Mouse (Mus musculus): ENCODE data around the gene Mindy2. TPM values are rescaled to one million over a fixed set of nuclear protein-coding genes. Genes with fewer than 3 reads are reported as not detected.

The Mindy2 gene
- polyA plus RNA-seq (2014; fragmentation: Nextera tagmentation; extraction: Ambion mirVana) = 11.1 and 12.0 TPM in 2 replicates

GRCm38 (mm10) chr9:70657013-70657967 is at the start of gene Mindy2:
Mindy2 (minus strand) TSS chr9:70657174.
- H3K4me3 ChIP-seq (ENCODE audit: low read depth, low read length) = peak within 1 kb of the TSS; percentile 74
- ATAC-seq (ENCODE audit: insufficient read depth, low FRiP score, low TSS enrichment) = peak; percentile 93
- no peaks in the 10 kb centered on the region; the same call in 1 of the 2 replicates for H3K4me1 ChIP-seq (ENCODE audit: control insufficient read depth, insufficient read depth, low read length)
- WGBS = under 1% methylated on average over 62 of the region's 67 CpGs
- peak within 1 kb of the TSS; percentile 90 for H3K27ac ChIP-seq (ENCODE audit: low read depth, low read length)
- no peaks in the 10 kb centered on the region for H3K36me3 ChIP-seq (ENCODE audit: control insufficient read depth, insufficient read depth, low read length)
- no peaks in the 10 kb centered on the region for H3K9me3 ChIP-seq (ENCODE audit: control insufficient read depth, low read length)
- H3K9ac ChIP-seq (ENCODE audit: low read length) = peak within 1 kb of the TSS; percentile 81
- no peaks in the 10 kb centered on the region for H3K27me3 ChIP-seq (ENCODE audit: control insufficient read depth, insufficient read depth, low read length)
- H3K4me2 ChIP-seq (ENCODE audit: low read depth) = peak within 1 kb of the TSS; percentile 75
- DNase-seq (ENCODE audit: low spot score) = peak; percentile 99

GRCm38 (mm10) chr9:70706444-70706843 is 49.5 kb upstream of the Mindy2 start:
- DNase-seq (ENCODE audit: low spot score) (no peak), ATAC-seq (ENCODE audit: insufficient read depth, low FRiP score, low TSS enrichment) (no peak)
- Histone ChIP-seq H3K9ac (ENCODE audit: low read length) (no peak overlapping the region), H3K4me2 (ENCODE audit: low read depth) (no peak overlapping the region), H3K36me3 (ENCODE audit: control insufficient read depth, insufficient read depth, low read length) (no peaks in the 10 kb centered on the region; the same call in 1 of the 2 replicates), H3K9me3 (ENCODE audit: control insufficient read depth, low read length) (no peaks in the 10 kb centered on the region), H3K27ac (ENCODE audit: low read depth, low read length) (no peak overlapping the region), H3K4me1 (ENCODE audit: control insufficient read depth, insufficient read depth, low read length) (no peaks in the 10 kb centered on the region), H3K27me3 (ENCODE audit: control insufficient read depth, insufficient read depth, low read length) (no peaks in the 10 kb centered on the region), H3K4me3 (ENCODE audit: low read depth, low read length) (no peak overlapping the region)
- 91% methylated on average over 1 of the region's 1 CpGs for WGBS

- ATAC-seq (ENCODE audit: insufficient read depth, low FRiP score, low TSS enrichment) = no peak
- H3K36me3 ChIP-seq (ENCODE audit: control insufficient read depth, insufficient read depth, low read length) = no peaks in the 10 kb centered on the region; the same call in 1 of the 2 replicates
- H3K4me3 ChIP-seq (ENCODE audit: low read depth, low read length) = no peak overlapping the region
- H3K27ac ChIP-seq (ENCODE audit: low read depth, low read length) = no peak overlapping the region
- H3K27me3 ChIP-seq (ENCODE audit: control insufficient read depth, insufficient read depth, low read length) = no peaks in the 10 kb centered on the region
- H3K4me1 ChIP-seq (ENCODE audit: control insufficient read depth, insufficient read depth, low read length) = no peaks in the 10 kb centered on the region
- no peak overlapping the region for H3K9ac ChIP-seq (ENCODE audit: low read length)
- WGBS = 89% methylated on average over 5 of the region's 5 CpGs
- DNase-seq (ENCODE audit: low spot score) = no peak
- no peaks in the 10 kb centered on the region for H3K9me3 ChIP-seq (ENCODE audit: control insufficient read depth, low read length)
- H3K4me2 ChIP-seq (ENCODE audit: low read depth) = no peak overlapping the region
These were observed 46.7 kb upstream of the Mindy2 start for GRCm38 (mm10) chr9:70703597-70704203.

GRCm38 (mm10) chr9:70698090-70698489 is 41.1 kb upstream of the Mindy2 start:
- no peak for ATAC-seq (ENCODE audit: insufficient read depth, low FRiP score, low TSS enrichment)
- no peak overlapping the region for H3K4me2 ChIP-seq (ENCODE audit: low read depth)
- no peaks in the 10 kb centered on the region for H3K9me3 ChIP-seq (ENCODE audit: control insufficient read depth, low read length)
- H3K4me3 ChIP-seq (ENCODE audit: low read depth, low read length) = no peak overlapping the region
- WGBS = 85% methylated on average over 1 of the region's 1 CpGs
- DNase-seq (ENCODE audit: low spot score) = no peak
- no peaks in the 10 kb centered on the region for H3K27me3 ChIP-seq (ENCODE audit: control insufficient read depth, insufficient read depth, low read length)
- H3K36me3 ChIP-seq (ENCODE audit: control insufficient read depth, insufficient read depth, low read length) = no peaks in the 10 kb centered on the region
- H3K4me1 ChIP-seq (ENCODE audit: control insufficient read depth, insufficient read depth, low read length) = no peaks in the 10 kb centered on the region
- no peak overlapping the region for H3K9ac ChIP-seq (ENCODE audit: low read length)
- H3K27ac ChIP-seq (ENCODE audit: low read depth, low read length) = no peak overlapping the region

GRCm38 (mm10) chr9:70695723-70696122 is 38.7 kb upstream of the Mindy2 start:
- no peaks in the 10 kb centered on the region for H3K9me3 ChIP-seq (ENCODE audit: control insufficient read depth, low read length)
- DNase-seq (ENCODE audit: low spot score) (no peak), ATAC-seq (ENCODE audit: insufficient read depth, low FRiP score, low TSS enrichment) (no peak)
- H3K27ac ChIP-seq (ENCODE audit: low read depth, low read length) = no peak overlapping the region
- H3K4me2 ChIP-seq (ENCODE audit: low read depth) = no peak overlapping the region
- no peaks in the 10 kb centered on the region for H3K27me3 ChIP-seq (ENCODE audit: control insufficient read depth, insufficient read depth, low read length)
- H3K36me3 ChIP-seq (ENCODE audit: control insufficient read depth, insufficient read depth, low read length) = no peaks in the 10 kb centered on the region
- no peak overlapping the region for H3K9ac ChIP-seq (ENCODE audit: low read length)
- no peaks in the 10 kb centered on the region for H3K4me1 ChIP-seq (ENCODE audit: control insufficient read depth, insufficient read depth, low read length)
- WGBS = 86% methylated on average over 2 of the region's 2 CpGs
- no peak overlapping the region for H3K4me3 ChIP-seq (ENCODE audit: low read depth, low read length)

GRCm38 (mm10) chr9:70691772-70692693 is 35.1 kb upstream of the Mindy2 start:
- H3K4me2 ChIP-seq (ENCODE audit: low read depth) = no peak overlapping the region
- DNase-seq (ENCODE audit: low spot score) = no peak
- H3K4me3 ChIP-seq (ENCODE audit: low read depth, low read length) = no peak overlapping the region
- no peaks in the 10 kb centered on the region for H3K36me3 ChIP-seq (ENCODE audit: control insufficient read depth, insufficient read depth, low read length)
- 89% methylated on average over 2 of the region's 2 CpGs for WGBS
- H3K4me1 ChIP-seq (ENCODE audit: control insufficient read depth, insufficient read depth, low read length) = no peaks in the 10 kb centered on the region
- no peak overlapping the region for H3K9ac ChIP-seq (ENCODE audit: low read length)
- H3K27me3 ChIP-seq (ENCODE audit: control insufficient read depth, insufficient read depth, low read length) = no peaks in the 10 kb centered on the region
- H3K27ac ChIP-seq (ENCODE audit: low read depth, low read length) = no peak overlapping the region
- H3K9me3 ChIP-seq (ENCODE audit: control insufficient read depth, low read length) = no peaks in the 10 kb centered on the region
- ATAC-seq (ENCODE audit: insufficient read depth, low FRiP score, low TSS enrichment) = no peak

GRCm38 (mm10) chr9:70690579-70690978 is 33.6 kb upstream of the Mindy2 start:
- DNase-seq (ENCODE audit: low spot score) (no peak), ATAC-seq (ENCODE audit: insufficient read depth, low FRiP score, low TSS enrichment) (no peak)
- Histone ChIP-seq H3K9ac (ENCODE audit: low read length) (no peak overlapping the region), H3K36me3 (ENCODE audit: control insufficient read depth, insufficient read depth, low read length) (no peaks in the 10 kb centered on the region), H3K4me3 (ENCODE audit: low read depth, low read length) (no peak overlapping the region), H3K27ac (ENCODE audit: low read depth, low read length) (no peak overlapping the region), H3K4me1 (ENCODE audit: control insufficient read depth, insufficient read depth, low read length) (no peaks in the 10 kb centered on the region), H3K9me3 (ENCODE audit: control insufficient read depth, low read length) (no peaks in the 10 kb centered on the region), H3K4me2 (ENCODE audit: low read depth) (no peak overlapping the region), H3K27me3 (ENCODE audit: control insufficient read depth, insufficient read depth, low read length) (no peaks in the 10 kb centered on the region)

- H3K4me1 ChIP-seq (ENCODE audit: control insufficient read depth, insufficient read depth, low read length) = no peaks in the 10 kb centered on the region
- ATAC-seq (ENCODE audit: insufficient read depth, low FRiP score, low TSS enrichment) = no peak
- DNase-seq (ENCODE audit: low spot score) = no peak
- H3K27me3 ChIP-seq (ENCODE audit: control insufficient read depth, insufficient read depth, low read length) = no peaks in the 10 kb centered on the region
- no peaks in the 10 kb centered on the region for H3K9me3 ChIP-seq (ENCODE audit: control insufficient read depth, low read length)
- no peak overlapping the region for H3K4me2 ChIP-seq (ENCODE audit: low read depth)
- 83% methylated on average over 3 of the region's 3 CpGs for WGBS
- H3K9ac ChIP-seq (ENCODE audit: low read length) = no peak overlapping the region
- no peak overlapping the region for H3K4me3 ChIP-seq (ENCODE audit: low read depth, low read length)
- no peaks in the 10 kb centered on the region for H3K36me3 ChIP-seq (ENCODE audit: control insufficient read depth, insufficient read depth, low read length)
- H3K27ac ChIP-seq (ENCODE audit: low read depth, low read length) = no peak overlapping the region
These were observed 33.0 kb upstream of the Mindy2 start for GRCm38 (mm10) chr9:70689926-70690325.

All from neural tube, embryonic 11.5 days (tissue).